Mouse (Mus musculus) megakaryocyte, embryonic 14.5 days (primary cell): ENCODE measurements at regions not wholly inside any gene's neighbourhood (a gene's known extent, or its start where the extent isn't known, plus 50 kb on each side); places are given as distances from the start of the nearest gene placed in this dataset.

Source experiments
- FLI1 ChIP-seq: IDR thresholded peaks from 2 replicates; pipeline ENCODE4 v1.6.1; 2012; ENCODE audit warnings: low read length, inconsistent platforms, mixed read lengths
- GATA1 ChIP-seq: IDR thresholded peaks from 3 replicates; pipeline ENCODE4 v1.6.1; 2012; ENCODE audit warnings: mixed read lengths, low read length, inconsistent platforms, borderline replicate concordance

GRCm38 (mm10) chr10:92400587-92401090 lies 321.6 kb downstream of the Nedd1 start:
- TF ChIP-seq GATA1 (no peak), FLI1 (no peak)
